Mouse (Mus musculus) lung, postnatal 0 days (tissue): Measurements from ENCODE around the gene Gcnt2. TPM values are rescaled to one million over a fixed set of nuclear protein-coding genes. Genes with fewer than 3 reads are reported as not detected.
A peak's percentile ranks its signal among the peaks of the same experiment; 100 is the strongest.

ENCODE experiments used
- ATAC-seq: fragments of 200-750 bp; cut with Nextera tagmentation; 2 replicates; pipeline ENCODE4 v1.8.0; 2017; ENCODE audit warnings: moderate library complexity
- DNase-seq: peaks from one replicate; pipeline ENCODE4 v3.0.0-alpha.2; 2016; ENCODE audit warnings: low spot score
- H3K27ac ChIP-seq: fragments of 300-500 bp; sonication (generic); 2 replicates; pipeline ENCODE4 v1.5.1; 2014; ENCODE audit warnings: antibody characterized with exemption, mild to moderate bottlenecking, low read length, mixed read lengths
- H3K27me3 ChIP-seq: fragments of 300-500 bp; sonication (generic); replicated peaks from 2 replicates; pipeline ENCODE4 v1.6.1; 2014; ENCODE audit warnings: low read length, mixed read lengths; ENCODE audit not compliant: insufficient read depth
- H3K36me3 ChIP-seq: fragments of 300-500 bp; sonication (generic); 2 replicates; pipeline ENCODE4 v1.6.1; 2014; ENCODE audit warnings: low read length, mixed read lengths; ENCODE audit not compliant: insufficient read depth
- H3K4me1 ChIP-seq: fragments of 300-500 bp; sonication (generic); 2 replicates; pipeline ENCODE4 v1.6.1; 2014; ENCODE audit warnings: antibody characterized with exemption, low read depth, low read length, mixed read lengths; ENCODE audit not compliant: insufficient read depth
- H3K4me2 ChIP-seq: fragments of 300-500 bp; sonication (generic); replicated peaks from 2 replicates; pipeline ENCODE4 v1.6.1; 2014; ENCODE audit warnings: low read depth, mild to moderate bottlenecking, low read length, moderate library complexity, mixed read lengths
- H3K4me3 ChIP-seq: fragments of 300-500 bp; sonication (generic); 2 replicates; pipeline ENCODE4 v1.5.1; 2014; ENCODE audit warnings: low read depth, low read length
- H3K9ac ChIP-seq: fragments of 300-500 bp; sonication (generic); replicated peaks from 2 replicates; pipeline ENCODE4 v1.6.1; 2014; ENCODE audit warnings: low read depth, mild to moderate bottlenecking
- H3K9me3 ChIP-seq: fragments of 300-500 bp; sonication (generic); 2 replicates; pipeline ENCODE4 v1.6.1; 2016; ENCODE audit warnings: low read length, mixed read lengths
- CTCF ChIP-seq: IDR thresholded peaks from 2 replicates; pipeline ENCODE4 v1.5.1; 2016; ENCODE audit warnings: antibody characterized with exemption, mild to moderate bottlenecking
- EP300 ChIP-seq: IDR thresholded peaks from 2 replicates; pipeline ENCODE4 v1.6.1; 2016; ENCODE audit warnings: antibody characterized with exemption, mild to moderate bottlenecking, control low read depth
- WGBS: fragments of 180-500 bp; shearing (Covaris S2); extraction: QIAGEN DNeasy Blood & Tissue Kit; methylation state at CpG from one replicate; pipeline ENCODE4 v1.1.7; 2014; 5-methylcytosine and 5-hydroxymethylcytosine counted together
- polyA plus RNA-seq: library from polyadenylated mRNA; unstranded; fragments of >200 nt; fragmentation: Nextera tagmentation; extraction: Ambion mirVana; gene quantifications from 2 replicates; pipeline ENCODE4 v1.2.1, GENCODE M21; 2015

The Gcnt2 gene
- polyA plus RNA-seq, 1 experiment from 2014 or later, result 10.9 TPM

DNA sequence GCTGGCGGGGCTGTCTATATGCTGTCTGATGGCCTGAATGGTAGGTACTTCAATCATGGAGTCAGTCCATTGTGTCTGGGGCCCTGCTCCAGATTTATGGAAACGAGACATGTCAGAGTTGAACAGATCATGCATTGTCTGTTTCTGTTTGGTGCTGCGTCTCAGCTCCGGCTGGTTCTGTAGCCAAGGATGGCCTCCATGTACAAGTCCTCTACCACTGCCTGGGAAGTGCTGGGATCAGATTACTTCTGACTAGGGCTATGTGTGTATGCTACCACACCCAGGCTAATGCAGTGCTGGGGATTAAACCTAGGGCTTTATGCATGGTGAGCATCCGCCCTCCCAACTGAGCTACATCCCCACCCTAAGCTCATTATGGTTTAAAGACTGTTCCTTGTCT lies 78.0 kb downstream of the Gcnt2 start:
- H3K27ac ChIP-seq, result no peak overlapping the region
- 87% methylated on average over 5 of the region's 5 CpGs for WGBS
- DNase-seq, result no peak
- no peaks in the 10 kb centered on the region for H3K9me3 ChIP-seq
- no peak overlapping the region for H3K9ac ChIP-seq
- no peaks in the 10 kb centered on the region for H3K36me3 ChIP-seq
- peaks cover 6% of the 10 kb centered on the region; the same call in 1 of the 2 replicates for H3K4me1 ChIP-seq
- no peak overlapping the region for H3K4me3 ChIP-seq
- TF ChIP-seq CTCF (no peak), EP300 (no peak)
- H3K4me2 ChIP-seq, result no peak overlapping the region
- H3K27me3 ChIP-seq, result no peaks in the 10 kb centered on the region
- no peak for ATAC-seq

DNA sequence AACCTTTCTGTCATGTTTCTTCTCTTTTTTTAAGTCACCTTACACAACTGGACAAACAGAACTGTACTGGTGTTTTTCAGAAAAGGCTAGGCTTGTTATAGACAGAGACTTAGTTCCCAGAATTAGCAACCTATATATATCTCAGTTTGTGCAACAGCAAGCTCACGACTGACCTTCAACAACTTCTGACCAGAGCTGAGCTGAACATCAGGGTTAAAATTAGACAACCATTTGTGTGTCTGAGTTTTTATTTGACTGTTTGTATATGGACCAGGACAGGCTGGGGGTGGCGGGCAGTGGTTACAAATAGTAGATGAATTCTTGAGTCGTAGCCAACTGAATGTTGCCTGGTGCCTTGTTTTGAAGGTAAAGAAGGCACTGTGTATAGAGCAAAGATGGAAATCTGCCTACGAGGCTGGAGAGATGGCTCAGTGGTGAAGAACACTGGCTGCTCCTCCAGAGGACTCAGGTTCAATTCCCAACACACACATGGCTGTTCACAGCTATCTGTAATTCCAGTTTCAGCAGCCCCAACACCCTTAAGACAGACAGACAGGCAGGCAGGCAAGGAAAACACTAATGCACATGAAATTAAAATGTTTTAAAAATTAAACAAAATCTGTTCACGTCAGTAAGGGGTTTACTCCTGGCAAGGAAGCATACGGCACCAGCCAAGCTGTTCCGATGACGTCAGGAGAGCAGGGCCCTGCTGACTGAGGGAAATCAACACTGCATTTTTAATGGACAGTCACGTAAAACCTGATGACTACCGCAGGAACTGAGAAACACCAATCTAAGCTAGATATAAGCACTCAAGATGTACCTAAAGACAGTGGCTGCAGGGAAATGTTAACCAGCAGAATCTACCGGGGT lies 79.2 kb downstream of the Gcnt2 start:
- 44% methylated on average over 11 of the region's 11 CpGs for WGBS
- H3K4me2 ChIP-seq, result no peak overlapping the region

DNA sequence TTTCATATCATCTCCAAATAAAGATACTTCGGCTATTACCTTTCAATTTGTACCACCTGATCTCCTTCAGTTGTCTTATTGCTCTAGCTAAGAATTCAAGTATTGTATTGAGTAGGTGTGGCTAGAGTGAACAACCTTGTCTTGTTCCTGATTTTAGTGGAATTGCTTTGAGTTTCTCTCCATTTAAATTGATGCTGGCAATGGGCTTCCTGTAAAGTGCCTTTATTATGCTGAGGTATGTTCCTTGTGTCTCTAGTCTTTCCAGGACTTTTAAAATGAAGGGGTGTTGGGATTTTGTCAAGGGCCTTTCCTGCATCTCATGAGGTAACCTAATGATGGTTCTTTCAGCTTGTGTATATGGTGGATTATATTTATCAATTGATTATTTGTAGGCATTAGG lies 83.5 kb downstream of the Gcnt2 start:
- H3K4me1 ChIP-seq, result peaks cover 13% of the 10 kb centered on the region; the same call in 1 of the 2 replicates
- no peaks in the 10 kb centered on the region for H3K36me3 ChIP-seq
- no peak overlapping the region for H3K4me3 ChIP-seq
- no peak for TF ChIP-seq CTCF
- TF ChIP-seq EP300, result no peak
- H3K27ac ChIP-seq, result no peak overlapping the region
- DNase-seq (no peak), ATAC-seq (no peak)
- 71% methylated on average over 1 of the region's 1 CpGs for WGBS
- H3K9me3 ChIP-seq, result no peaks in the 10 kb centered on the region
- H3K9ac ChIP-seq, result no peak overlapping the region
- H3K27me3 ChIP-seq, result no peaks in the 10 kb centered on the region
- no peak overlapping the region for H3K4me2 ChIP-seq

More for the DNA sequence above, 79.2 kb downstream of the Gcnt2 start:
- H3K27ac ChIP-seq, result 0 out of 2 replicates have a peak overlapping the region, but pooled peaks have one; percentile 10
- DNase-seq (peak; percentile 74), ATAC-seq (peak; percentile 74)
- H3K4me3 ChIP-seq, result no peak overlapping the region
- peak; percentile 33 for TF ChIP-seq EP300
- TF ChIP-seq CTCF, result no peak
- H3K4me1 ChIP-seq, result peaks cover 6% of the 10 kb centered on the region; the same call in 1 of the 2 replicates
- H3K9me3 ChIP-seq, result no peaks in the 10 kb centered on the region
- no peaks in the 10 kb centered on the region for H3K27me3 ChIP-seq
- H3K9ac ChIP-seq, result no peak overlapping the region
- no peaks in the 10 kb centered on the region for H3K36me3 ChIP-seq

DNA sequence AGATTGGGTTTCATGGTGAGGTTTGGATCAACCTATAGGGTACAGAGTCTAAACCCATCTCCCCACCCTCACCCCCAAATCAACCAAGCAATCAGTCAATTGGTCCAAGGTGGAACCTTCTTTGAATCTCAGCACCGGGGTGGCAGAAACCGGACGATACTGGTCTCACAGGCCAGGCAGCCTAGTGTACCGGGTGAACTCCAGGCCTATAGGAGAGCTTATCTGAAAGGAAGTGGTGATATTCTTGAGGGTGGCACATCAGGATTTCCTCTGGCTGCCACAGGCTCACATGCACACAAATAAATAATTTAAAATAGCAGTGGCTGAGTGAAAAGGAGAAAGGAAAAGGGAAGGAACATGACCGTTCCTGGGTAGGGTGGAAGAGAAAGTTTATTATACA lies 84.4 kb downstream of the Gcnt2 start:
- H3K27me3 ChIP-seq, result no peaks in the 10 kb centered on the region
- no peaks in the 10 kb centered on the region for H3K9me3 ChIP-seq
- H3K4me1 ChIP-seq, result peaks cover 8% of the 10 kb centered on the region; the same call in 1 of the 2 replicates
- DNase-seq (no peak), ATAC-seq (peak; percentile 57)
- H3K36me3 ChIP-seq, result no peaks in the 10 kb centered on the region
- WGBS, result 46% methylated on average over 5 of the region's 5 CpGs
- no peak overlapping the region for H3K9ac ChIP-seq
- no peak overlapping the region for H3K27ac ChIP-seq
- TF ChIP-seq CTCF (no peak), EP300 (no peak)
- H3K4me3 ChIP-seq, result no peak overlapping the region
- no peak overlapping the region for H3K4me2 ChIP-seq

GRCm38 (mm10) chr13:40944346-40944745 lies 84.8 kb downstream of the Gcnt2 start:
- no peak overlapping the region for H3K4me3 ChIP-seq
- WGBS, result 29% methylated on average over 3 of the region's 3 CpGs
- H3K4me2 ChIP-seq, result no peak overlapping the region
- ATAC-seq (no peak), DNase-seq (no peak)
- H3K4me1 ChIP-seq, result peaks cover 7% of the 10 kb centered on the region; the same call in 1 of the 2 replicates
- H3K36me3 ChIP-seq, result no peaks in the 10 kb centered on the region
- no peak for TF ChIP-seq CTCF
- TF ChIP-seq EP300, result no peak
- H3K9me3 ChIP-seq, result no peaks in the 10 kb centered on the region
- H3K27me3 ChIP-seq, result no peaks in the 10 kb centered on the region
- H3K9ac ChIP-seq, result no peak overlapping the region
- H3K27ac ChIP-seq, result no peak overlapping the region

DNA sequence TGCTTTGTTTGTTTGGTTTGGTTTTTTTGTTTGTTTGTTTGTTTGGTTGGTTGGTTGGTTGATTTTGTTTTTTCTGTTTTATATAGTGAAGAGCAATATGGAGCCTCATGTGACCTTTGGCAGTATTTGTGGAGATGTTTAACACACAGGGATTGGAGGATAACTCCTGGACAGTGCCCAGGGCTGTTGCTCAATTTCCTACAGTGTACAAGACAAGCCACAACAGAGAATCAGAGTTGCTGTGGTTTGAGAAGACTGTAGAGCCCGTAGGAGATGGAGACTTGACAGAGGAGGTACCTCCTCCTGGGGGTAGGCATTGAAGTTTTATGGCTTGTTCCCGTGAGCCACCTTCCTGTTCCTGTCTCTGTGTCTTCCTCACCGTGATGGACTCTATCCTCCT lies 87.0 kb downstream of the Gcnt2 start:
- Histone ChIP-seq H3K27ac (no peak overlapping the region), H3K9me3 (no peaks in the 10 kb centered on the region), H3K36me3 (no peaks in the 10 kb centered on the region), H3K9ac (no peak overlapping the region), H3K4me1 (peaks cover 7% of the 10 kb centered on the region; the same call in 1 of the 2 replicates), H3K4me2 (no peak overlapping the region), H3K4me3 (no peak overlapping the region), H3K27me3 (no peaks in the 10 kb centered on the region)
- 55% methylated on average over 3 of the region's 3 CpGs for WGBS
- DNase-seq (no peak), ATAC-seq (no peak)
- no peak for TF ChIP-seq EP300
- TF ChIP-seq CTCF, result no peak
